Mouse (Mus musculus) midbrain, postnatal 0 days (tissue): ENCODE measurements at regions not wholly inside any gene's neighbourhood (a gene's known extent, or its start where the extent isn't known, plus 50 kb on each side); places are given as distances from the start of the nearest gene placed in this dataset.

Source experiments
- ATAC-seq: fragments of 200-750 bp; cut with Nextera tagmentation; 2 replicates; pipeline ENCODE4 v1.8.0; 2017; ENCODE audit warnings: moderate number of reproducible peaks, mild to moderate bottlenecking, moderate TSS enrichment, moderate library complexity; ENCODE audit not compliant: low FRiP score
- DNase-seq: peaks from one replicate; pipeline ENCODE4 v3.0.0-alpha.2; 2015; ENCODE audit warnings: low spot score
- H3K27ac ChIP-seq: fragments of 300-500 bp; sonication (generic); 2 replicates; pipeline ENCODE4 v1.5.1; 2014; ENCODE audit warnings: low read depth, mild to moderate bottlenecking, low read length, mixed read lengths
- H3K27me3 ChIP-seq: fragments of 300-500 bp; sonication (generic); 2 replicates; pipeline ENCODE4 v1.6.1; 2014; ENCODE audit warnings: low read length, control low read depth, mixed read lengths; ENCODE audit not compliant: insufficient read depth
- H3K36me3 ChIP-seq: fragments of 300-500 bp; sonication (generic); 2 replicates; pipeline ENCODE4 v1.6.1; 2014; ENCODE audit warnings: low read length, control low read depth, mixed read lengths; ENCODE audit not compliant: insufficient read depth
- H3K4me1 ChIP-seq: fragments of 300-500 bp; sonication (generic); 2 replicates; pipeline ENCODE4 v1.6.1; 2014; ENCODE audit warnings: mild to moderate bottlenecking, control low read depth, antibody characterized with exemption, low read length, mixed read lengths; ENCODE audit not compliant: insufficient read depth
- H3K4me2 ChIP-seq: fragments of 300-500 bp; sonication (generic); 2 replicates; pipeline ENCODE4 v1.6.1; 2014; ENCODE audit warnings: low read depth, mild to moderate bottlenecking, low read length, mixed read lengths; ENCODE audit not compliant: poor library complexity, severe bottlenecking
- H3K4me3 ChIP-seq: fragments of 300-500 bp; sonication (generic); 2 replicates; pipeline ENCODE4 v1.5.1; 2014; ENCODE audit warnings: low read depth, mild to moderate bottlenecking, low read length, moderate library complexity
- H3K9ac ChIP-seq: fragments of 300-500 bp; sonication (generic); replicated peaks from 2 replicates; pipeline ENCODE4 v1.6.1; 2014; ENCODE audit warnings: mild to moderate bottlenecking, low read length, moderate library complexity, mixed read lengths; ENCODE audit not compliant: poor library complexity, severe bottlenecking
- H3K9me3 ChIP-seq: fragments of 300-500 bp; sonication (generic); 2 replicates; pipeline ENCODE4 v1.6.1; 2016; ENCODE audit warnings: low read length, control low read depth
- CTCF ChIP-seq: IDR thresholded peaks from 2 replicates; pipeline ENCODE4 v1.5.1; 2016; ENCODE audit warnings: antibody characterized with exemption, mild to moderate bottlenecking
- WGBS: fragments of 180-500 bp; shearing (Covaris S2); extraction: QIAGEN DNeasy Blood & Tissue Kit; methylation state at CpG from one replicate; pipeline ENCODE4 v1.1.7; 2014; 5-methylcytosine and 5-hydroxymethylcytosine counted together

- Histone ChIP-seq H3K27me3 (peaks cover 20% of the 10 kb centered on the region), H3K4me3 (no peak overlapping the region), H3K4me2 (no peak overlapping the region), H3K9me3 (no peaks in the 10 kb centered on the region), H3K27ac (no peak overlapping the region), H3K4me1 (no peaks in the 10 kb centered on the region), H3K9ac (no peak overlapping the region), H3K36me3 (no peaks in the 10 kb centered on the region)
- DNase-seq (no peak), ATAC-seq (no peak)
- no peak for TF ChIP-seq CTCF
- 68% methylated on average over 6 of the region's 6 CpGs for WGBS
These were observed 57.0 kb upstream of the Ifne start for GRCm38 (mm10) chr4:88936976-88937375.

GRCm38 (mm10) chr4:88935901-88936300 lies 55.9 kb upstream of the Ifne start:
- no peak for ATAC-seq
- no peak for DNase-seq
- Histone ChIP-seq H3K9ac (no peak overlapping the region), H3K4me2 (no peak overlapping the region), H3K27ac (no peak overlapping the region), H3K4me1 (no peaks in the 10 kb centered on the region), H3K9me3 (no peaks in the 10 kb centered on the region), H3K27me3 (peaks cover 20% of the 10 kb centered on the region), H3K36me3 (no peaks in the 10 kb centered on the region), H3K4me3 (no peak overlapping the region)
- no peak for TF ChIP-seq CTCF
- 81% methylated on average over 2 of the region's 2 CpGs for WGBS

GRCm38 (mm10) chr4:88935316-88935715 lies 55.3 kb upstream of the Ifne start:
- no peak for TF ChIP-seq CTCF
- no peaks in the 10 kb centered on the region for H3K36me3 ChIP-seq
- H3K27ac ChIP-seq = no peak overlapping the region

GRCm38 (mm10) chr4:88934266-88935025 lies 54.4 kb upstream of the Ifne start:
- 84% methylated on average over 8 of the region's 8 CpGs for WGBS
- no peak for ATAC-seq
- no peak for DNase-seq
- no peak overlapping the region for H3K27ac ChIP-seq
- no peaks in the 10 kb centered on the region for H3K4me1 ChIP-seq
- H3K4me2 ChIP-seq = no peak overlapping the region
- no peaks in the 10 kb centered on the region for H3K36me3 ChIP-seq
- peaks cover 20% of the 10 kb centered on the region for H3K27me3 ChIP-seq
- no peak for TF ChIP-seq CTCF
- H3K4me3 ChIP-seq = no peak overlapping the region
- no peak overlapping the region for H3K9ac ChIP-seq
- H3K9me3 ChIP-seq = no peaks in the 10 kb centered on the region

More at GRCm38 (mm10) chr4:88935316-88935715, 55.3 kb upstream of the Ifne start:
- Histone ChIP-seq H3K4me3 (no peak overlapping the region), H3K9ac (no peak overlapping the region), H3K4me1 (no peaks in the 10 kb centered on the region), H3K4me2 (no peak overlapping the region), H3K9me3 (no peaks in the 10 kb centered on the region), H3K27me3 (peaks cover 20% of the 10 kb centered on the region)
- DNase-seq = no peak
- 66% methylated on average over 7 of the region's 7 CpGs for WGBS
- ATAC-seq = no peak

GRCm38 (mm10) chr4:88931217-88931616 lies 51.2 kb upstream of the Ifne start:
- no peak overlapping the region for H3K9ac ChIP-seq
- 94% methylated on average over 9 of the region's 9 CpGs for WGBS
- no peak for TF ChIP-seq CTCF
- H3K36me3 ChIP-seq = no peaks in the 10 kb centered on the region
- no peaks in the 10 kb centered on the region for H3K4me1 ChIP-seq
- H3K27ac ChIP-seq = no peak overlapping the region
- no peak overlapping the region for H3K4me3 ChIP-seq
- ATAC-seq = no peak
- H3K9me3 ChIP-seq = no peaks in the 10 kb centered on the region
- DNase-seq = no peak
- H3K27me3 ChIP-seq = peaks cover 14% of the 10 kb centered on the region
- no peak overlapping the region for H3K4me2 ChIP-seq
